Mouse (Mus musculus) left cerebral cortex, postnatal 14 days (tissue): ENCODE measurements around the gene Klhl4. TPM values are rescaled to one million over a fixed set of nuclear protein-coding genes. Genes with fewer than 3 reads are reported as not detected.

ENCODE experiments used
- DNase-seq, 2 experiments: peaks; one replicate each; pipeline ENCODE4 v3.0.0; 2021 to 2022; ENCODE audit warnings: low spot score in 2 of 2, mixed read lengths in 1 of 2
- intact Hi-C: fragments of 180-260 bp; cut with DNase I; formaldehyde crosslinking; loops from one replicate; pipeline ENCODE4 v1.15.1; 2025
- long read RNA-seq, 2 experiments: library from polyadenylated mRNA; stranded (forward); transcript quantifications; one replicate each; pipeline ENCODE4 v2.0.0; 2021
- total RNA-seq, 2 experiments: library from RNA; stranded (reverse); gene quantifications; 2 replicates each; pipeline ENCODE4 v1.2.3; 2021

Klhl4 gene
- 10 to 100 TPM; 10.9 to 11.0 TPM for total RNA-seq
- long read RNA-seq, experiment 1, transcript Klhl4-202 (11 exons, 3,566 nt) = minor isoform, 6 of 20 reads
- long read RNA-seq, experiment 1, transcript Klhl4-201 (11 exons, 3,584 nt) = major isoform, 10 of 20 reads
- long read RNA-seq, experiment 1, partial matches to known transcripts = 1 of 20 reads
- long read RNA-seq, experiment 1, other reads (novel, unspliced or antisense) = 3 of 20 reads
- long read RNA-seq, experiment 2, transcript Klhl4-202 (11 exons, 3,566 nt) = major isoform, 10 of 18 reads
- long read RNA-seq, experiment 2, transcript Klhl4-201 (11 exons, 3,584 nt) = minor isoform, 7 of 18 reads
- long read RNA-seq, experiment 2, partial matches to known transcripts = 0 of 18 reads
- long read RNA-seq, experiment 2, other reads (novel, unspliced or antisense) = 1 of 18 reads

- intact Hi-C loops = no loop called here
- peak; percentile 11 to 49 for DNase-seq
Observed at GRCm38 (mm10) chrX:114473782-114474731, at the start of gene Klhl4. Klhl4 (plus strand) TSS chrX:114474333.

GRCm38 (mm10) chrX:114484153-114484552 lies 10.0 kb downstream of the Klhl4 start:
- no peak for DNase-seq
- intact Hi-C loops = no loop called here

- intact Hi-C loops = no loop called here
- no peak for DNase-seq
Observed at GRCm38 (mm10) chrX:114486691-114487090, 12.6 kb downstream of the Klhl4 start.

GRCm38 (mm10) chrX:114558141-114558540 lies 84.0 kb downstream of the Klhl4 start:
- peak; percentile 11 to 40 for DNase-seq

GRCm38 (mm10) chrX:114582311-114582710 lies 108.2 kb downstream of the Klhl4 start:
- peak; percentile 3 to 30 for DNase-seq
- intact Hi-C loops = no loop called here

More at GRCm38 (mm10) chrX:114558141-114558540, 84.0 kb downstream of the Klhl4 start:
- intact Hi-C loops = loop anchor here (2.0 kb wide), 1 partner anchor 233 kb away; no protein-coding TSS in a partner anchor
